Mouse (Mus musculus): ENCODE data around the gene Fignl1. TPM values are rescaled to one million over a fixed set of nuclear protein-coding genes. Genes with fewer than 3 reads are reported as not detected.

The Fignl1 gene
- polyA plus RNA-seq, 1 experiment, result 0.47 TPM

GRCm38 (mm10) chr11:11826475-11826874 is 17.7 kb upstream of the Fignl1 start:
- peaks cover 10% of the 10 kb centered on the region for H3K4me1 ChIP-seq (ENCODE audit: control insufficient read depth, insufficient read depth, low read length)
- H3K4me3 ChIP-seq (replicated peaks; ENCODE audit: extremely low read depth, low read depth, low read length), result no peak overlapping the region
- DNase-seq, result no peak
- TF ChIP-seq POLR2A (IDR thresholded peaks at IDR 0.05; ENCODE audit: borderline replicate concordance, extremely low read depth, low read depth, low read length) (no peak), CTCF (IDR thresholded peaks at IDR 0.05; ENCODE audit: insufficient read depth, low read length) (no peak)

- TF ChIP-seq CTCF (IDR thresholded peaks at IDR 0.05; ENCODE audit: insufficient read depth, low read length) (no peak), POLR2A (IDR thresholded peaks at IDR 0.05; ENCODE audit: borderline replicate concordance, extremely low read depth, low read depth, low read length) (no peak)
- DNase-seq, result no peak
- WGBS, result 57% methylated on average over 6 of the region's 6 CpGs
- Histone ChIP-seq H3K4me3 (replicated peaks; ENCODE audit: extremely low read depth, low read depth, low read length) (no peak overlapping the region), H3K4me1 (ENCODE audit: control insufficient read depth, insufficient read depth, low read length) (peaks cover 8% of the 10 kb centered on the region)
These were observed 16.9 kb upstream of the Fignl1 start for GRCm38 (mm10) chr11:11825670-11826069.

GRCm38 (mm10) chr11:11824970-11825635 is 16.3 kb upstream of the Fignl1 start:
- WGBS, result 71% methylated on average over 3 of the region's 3 CpGs
- no peak overlapping the region for H3K4me3 ChIP-seq (replicated peaks; ENCODE audit: extremely low read depth, low read depth, low read length)
- H3K4me1 ChIP-seq (ENCODE audit: control insufficient read depth, insufficient read depth, low read length), result peaks cover 8% of the 10 kb centered on the region; the same call in 1 of the 2 replicates
- TF ChIP-seq CTCF (IDR thresholded peaks at IDR 0.05; ENCODE audit: insufficient read depth, low read length) (no peak), POLR2A (IDR thresholded peaks at IDR 0.05; ENCODE audit: borderline replicate concordance, extremely low read depth, low read depth, low read length) (no peak)
- no peak for DNase-seq

GRCm38 (mm10) chr11:11823980-11824911 is 15.5 kb upstream of the Fignl1 start:
- no peak for DNase-seq
- TF ChIP-seq CTCF (IDR thresholded peaks at IDR 0.05; ENCODE audit: insufficient read depth, low read length) (no peak), POLR2A (IDR thresholded peaks at IDR 0.05; ENCODE audit: borderline replicate concordance, extremely low read depth, low read depth, low read length) (no peak)
- 58% methylated on average over 12 of the region's 12 CpGs for WGBS
- peaks cover 3% of the 10 kb centered on the region; the same call in 1 of the 2 replicates for H3K4me1 ChIP-seq (ENCODE audit: control insufficient read depth, insufficient read depth, low read length)
- no peak overlapping the region for H3K4me3 ChIP-seq (replicated peaks; ENCODE audit: extremely low read depth, low read depth, low read length)

GRCm38 (mm10) chr11:11822181-11823095 is 13.7 kb upstream of the Fignl1 start:
- DNase-seq, result no peak
- Histone ChIP-seq H3K4me1 (ENCODE audit: control insufficient read depth, insufficient read depth, low read length) (no peaks in the 10 kb centered on the region; the same call in 1 of the 2 replicates), H3K4me3 (replicated peaks; ENCODE audit: extremely low read depth, low read depth, low read length) (no peak overlapping the region)
- TF ChIP-seq CTCF (IDR thresholded peaks at IDR 0.05; ENCODE audit: insufficient read depth, low read length) (no peak), POLR2A (IDR thresholded peaks at IDR 0.05; ENCODE audit: borderline replicate concordance, extremely low read depth, low read depth, low read length) (no peak)
- WGBS, result 52% methylated on average over 20 of the region's 20 CpGs

- H3K4me3 ChIP-seq (replicated peaks; ENCODE audit: extremely low read depth, low read depth, low read length), result no peak overlapping the region
- H3K4me1 ChIP-seq (ENCODE audit: control insufficient read depth, insufficient read depth, low read length), result no peaks in the 10 kb centered on the region; the same call in 1 of the 2 replicates
- no peak for DNase-seq
- no peak for TF ChIP-seq POLR2A (IDR thresholded peaks at IDR 0.05; ENCODE audit: borderline replicate concordance, extremely low read depth, low read depth, low read length)
- no peak for TF ChIP-seq CTCF (IDR thresholded peaks at IDR 0.05; ENCODE audit: insufficient read depth, low read length)
- 38% methylated on average over 16 of the region's 16 CpGs for WGBS
These were observed 12.7 kb upstream of the Fignl1 start for GRCm38 (mm10) chr11:11821387-11821975.

- no peak for DNase-seq
- WGBS, result 53% methylated on average over 3 of the region's 3 CpGs
- Histone ChIP-seq H3K4me3 (replicated peaks; ENCODE audit: extremely low read depth, low read depth, low read length) (no peak overlapping the region), H3K4me1 (ENCODE audit: control insufficient read depth, insufficient read depth, low read length) (no peaks in the 10 kb centered on the region; the same call in 1 of the 2 replicates)
- no peak for TF ChIP-seq CTCF (IDR thresholded peaks at IDR 0.05; ENCODE audit: insufficient read depth, low read length)
- TF ChIP-seq POLR2A (IDR thresholded peaks at IDR 0.05; ENCODE audit: borderline replicate concordance, extremely low read depth, low read depth, low read length), result no peak
These were observed 12.0 kb upstream of the Fignl1 start for GRCm38 (mm10) chr11:11820737-11821136.

- 2% methylated on average over 2 of the region's 2 CpGs for WGBS
- Histone ChIP-seq H3K4me3 (replicated peaks; ENCODE audit: extremely low read depth, low read depth, low read length) (no peak overlapping the region), H3K4me1 (ENCODE audit: control insufficient read depth, insufficient read depth, low read length) (no peaks in the 10 kb centered on the region; the same call in 1 of the 2 replicates)
- TF ChIP-seq POLR2A (IDR thresholded peaks at IDR 0.05; ENCODE audit: borderline replicate concordance, extremely low read depth, low read depth, low read length) (no peak), CTCF (IDR thresholded peaks at IDR 0.05; ENCODE audit: insufficient read depth, low read length) (peak; percentile 46)
- peak; percentile 61 for DNase-seq
These were observed 11.5 kb upstream of the Fignl1 start for GRCm38 (mm10) chr11:11820251-11820650.

All from lung, adult 2 months (tissue).